Mouse (Mus musculus): ENCODE results near the gene Mesd.

GRCm38 (mm10) chr7:83900519-83900918, 16.3 kb downstream of the Mesd start:
- TF ChIP-seq POLR2A (IDR thresholded peaks at IDR 0.05; ENCODE audit: borderline replicate concordance, low read depth, low read length) (no peak), CTCF (IDR thresholded peaks at IDR 0.05; ENCODE audit: low read depth, low read length) (no peak)

Data from bone marrow macrophage, adult 2 months (primary cell).